Mouse (Mus musculus) intestine, embryonic 14.5 days (tissue): ENCODE data around the gene Uggt1. TPM values are rescaled to one million over a fixed set of nuclear protein-coding genes. Genes with fewer than 3 reads are reported as not detected.

ENCODE experiments used
- ATAC-seq: fragments of 200-750 bp; cut with Nextera tagmentation; replicated peaks from 2 replicates; pipeline ENCODE4 v1.8.0; 2017; ENCODE audit warnings: low read depth, moderate number of reproducible peaks, moderate TSS enrichment, moderate library complexity; ENCODE audit not compliant: low FRiP score, low TSS enrichment
- DNase-seq: peaks from one replicate; pipeline ENCODE4 v3.0.0-alpha.2; 2018; ENCODE audit warnings: low spot score
- H3K27ac ChIP-seq: fragments of 300-500 bp; sonication (generic); 2 replicates; pipeline ENCODE4 v1.5.1; 2014; ENCODE audit warnings: low read depth, mild to moderate bottlenecking, control low read depth
- H3K27me3 ChIP-seq: fragments of 300-500 bp; sonication (generic); replicated peaks from 2 replicates; pipeline ENCODE4 v1.6.1; 2014; ENCODE audit warnings: low read length, control low read depth; ENCODE audit not compliant: control insufficient read depth, insufficient read depth
- H3K36me3 ChIP-seq: fragments of 300-500 bp; sonication (generic); 2 replicates; pipeline ENCODE4 v1.6.1; 2014; ENCODE audit warnings: low read length, control low read depth; ENCODE audit not compliant: control insufficient read depth, insufficient read depth
- H3K4me1 ChIP-seq: fragments of 300-500 bp; sonication (generic); replicated peaks from 2 replicates; pipeline ENCODE4 v1.6.1; 2014; ENCODE audit warnings: low read length, control low read depth, mixed read lengths; ENCODE audit not compliant: control insufficient read depth, insufficient read depth
- H3K4me2 ChIP-seq: fragments of 300-500 bp; sonication (generic); 2 replicates; pipeline ENCODE4 v1.6.1; 2014; ENCODE audit warnings: low read length
- H3K4me3 ChIP-seq: fragments of 300-500 bp; sonication (generic); 2 replicates; pipeline ENCODE4 v1.5.1; 2014; ENCODE audit warnings: low read depth, low read length, control low read depth, mixed read lengths
- H3K9ac ChIP-seq: fragments of 300-500 bp; sonication (generic); 2 replicates; pipeline ENCODE4 v1.6.1; 2014; ENCODE audit warnings: mild to moderate bottlenecking, low read length
- H3K9me3 ChIP-seq: fragments of 300-500 bp; sonication (generic); 2 replicates; pipeline ENCODE4 v1.6.1; 2016; ENCODE audit warnings: low read length, control low read depth; ENCODE audit not compliant: control insufficient read depth
- WGBS: fragments of 180-500 bp; shearing (Covaris S2); extraction: QIAGEN DNeasy Blood & Tissue Kit; methylation state at CpG from one replicate; pipeline ENCODE4 v1.1.7; 2014; 5-methylcytosine and 5-hydroxymethylcytosine counted together
- polyA plus RNA-seq: library from polyadenylated mRNA; unstranded; fragments of >200 nt; fragmentation: Nextera tagmentation; extraction: Ambion mirVana; gene quantifications from 2 replicates; pipeline ENCODE4 v1.2.1, GENCODE M21; 2014

The Uggt1 gene
- polyA plus RNA-seq, 1 experiment from 2014 or later: 71.5 TPM

GRCm38 (mm10) chr1:36125076-36125475 lies 119.4 kb downstream of the Uggt1 start:
- 0 out of 2 replicates have a peak, but pooled peaks cover 2% of the 10 kb centered on the region for H3K9me3 ChIP-seq
- no peak overlapping the region for H3K4me3 ChIP-seq
- no peak overlapping the region for H3K9ac ChIP-seq
- no peak for DNase-seq
- H3K4me1 ChIP-seq: peaks cover 3% of the 10 kb centered on the region; the same call in 1 of the 2 replicates
- 0 out of 2 replicates have a peak overlapping the region, but pooled peaks have one; percentile 10 for H3K27ac ChIP-seq
- WGBS: 36% methylated on average over 7 of the region's 7 CpGs
- H3K27me3 ChIP-seq: no peaks in the 10 kb centered on the region
- no peaks in the 10 kb centered on the region for H3K36me3 ChIP-seq
- ATAC-seq: no peak
- H3K4me2 ChIP-seq: no peak overlapping the region

GRCm38 (mm10) chr1:36121172-36121571 lies 123.3 kb downstream of the Uggt1 start:
- Histone ChIP-seq H3K36me3 (no peaks in the 10 kb centered on the region), H3K9ac (no peak overlapping the region), H3K4me2 (no peak overlapping the region), H3K4me3 (no peak overlapping the region), H3K27ac (no peak overlapping the region), H3K4me1 (no peaks in the 10 kb centered on the region; the same call in 1 of the 2 replicates), H3K9me3 (0 out of 2 replicates have a peak, but pooled peaks cover 2% of the 10 kb centered on the region), H3K27me3 (no peaks in the 10 kb centered on the region)
- ATAC-seq (no peak), DNase-seq (no peak)
- WGBS: 80% methylated on average over 8 of the region's 8 CpGs

GRCm38 (mm10) chr1:36119426-36119825 lies 125.1 kb downstream of the Uggt1 start:
- 84% methylated on average over 4 of the region's 4 CpGs for WGBS
- Histone ChIP-seq H3K27me3 (no peaks in the 10 kb centered on the region), H3K4me2 (no peak overlapping the region), H3K9ac (no peak overlapping the region), H3K4me3 (no peak overlapping the region), H3K4me1 (no peaks in the 10 kb centered on the region; the same call in 1 of the 2 replicates), H3K27ac (no peak overlapping the region), H3K9me3 (0 out of 2 replicates have a peak, but pooled peaks cover 1% of the 10 kb centered on the region), H3K36me3 (no peaks in the 10 kb centered on the region)
- ATAC-seq (no peak), DNase-seq (no peak)

GRCm38 (mm10) chr1:36118958-36119357 lies 125.6 kb downstream of the Uggt1 start:
- H3K9me3 ChIP-seq: no peaks in the 10 kb centered on the region
- no peak overlapping the region for H3K4me2 ChIP-seq
- no peak overlapping the region for H3K4me3 ChIP-seq
- no peak overlapping the region for H3K27ac ChIP-seq
- DNase-seq: no peak
- no peak overlapping the region for H3K9ac ChIP-seq
- H3K36me3 ChIP-seq: no peaks in the 10 kb centered on the region
- ATAC-seq: no peak
- H3K4me1 ChIP-seq: no peaks in the 10 kb centered on the region; the same call in 1 of the 2 replicates
- H3K27me3 ChIP-seq: no peaks in the 10 kb centered on the region
- WGBS: 81% methylated on average over 3 of the region's 3 CpGs

- no peaks in the 10 kb centered on the region for H3K9me3 ChIP-seq
- no peaks in the 10 kb centered on the region for H3K36me3 ChIP-seq
- no peak overlapping the region for H3K27ac ChIP-seq
- H3K4me2 ChIP-seq: no peak overlapping the region
- no peaks in the 10 kb centered on the region; the same call in 1 of the 2 replicates for H3K4me1 ChIP-seq
- no peak overlapping the region for H3K9ac ChIP-seq
- ATAC-seq (no peak), DNase-seq (no peak)
- no peak overlapping the region for H3K4me3 ChIP-seq
- WGBS: 81% methylated on average over 9 of the region's 9 CpGs
- H3K27me3 ChIP-seq: no peaks in the 10 kb centered on the region
Measured at GRCm38 (mm10) chr1:36118061-36118685, 126.3 kb downstream of the Uggt1 start.

GRCm38 (mm10) chr1:36116488-36116887 lies 128.0 kb downstream of the Uggt1 start:
- H3K36me3 ChIP-seq: no peaks in the 10 kb centered on the region
- DNase-seq (no peak), ATAC-seq (no peak)
- H3K27me3 ChIP-seq: no peaks in the 10 kb centered on the region
- H3K4me2 ChIP-seq: no peak overlapping the region
- no peaks in the 10 kb centered on the region; the same call in 1 of the 2 replicates for H3K4me1 ChIP-seq
- H3K4me3 ChIP-seq: no peak overlapping the region
- H3K27ac ChIP-seq: no peak overlapping the region
- 75% methylated on average over 5 of the region's 5 CpGs for WGBS
- no peaks in the 10 kb centered on the region for H3K9me3 ChIP-seq
- no peak overlapping the region for H3K9ac ChIP-seq

- H3K27me3 ChIP-seq: no peaks in the 10 kb centered on the region
- no peak overlapping the region for H3K27ac ChIP-seq
- 90% methylated on average over 3 of the region's 3 CpGs for WGBS
- H3K4me3 ChIP-seq: no peak overlapping the region
- no peak overlapping the region for H3K9ac ChIP-seq
- DNase-seq: no peak
- no peak overlapping the region for H3K4me2 ChIP-seq
- H3K4me1 ChIP-seq: no peaks in the 10 kb centered on the region
- no peaks in the 10 kb centered on the region for H3K9me3 ChIP-seq
- no peaks in the 10 kb centered on the region for H3K36me3 ChIP-seq
- ATAC-seq: no peak
Measured at GRCm38 (mm10) chr1:36114844-36115243, 129.7 kb downstream of the Uggt1 start.

GRCm38 (mm10) chr1:36113670-36114069 lies 130.8 kb downstream of the Uggt1 start:
- Histone ChIP-seq H3K4me2 (no peak overlapping the region), H3K4me1 (no peaks in the 10 kb centered on the region), H3K27ac (no peak overlapping the region), H3K9ac (no peak overlapping the region), H3K4me3 (no peak overlapping the region), H3K9me3 (no peaks in the 10 kb centered on the region), H3K27me3 (no peaks in the 10 kb centered on the region), H3K36me3 (no peaks in the 10 kb centered on the region)
- WGBS: 68% methylated on average over 8 of the region's 8 CpGs
- ATAC-seq (no peak), DNase-seq (no peak)

- Histone ChIP-seq H3K4me3 (no peak overlapping the region), H3K27me3 (no peaks in the 10 kb centered on the region), H3K4me1 (no peaks in the 10 kb centered on the region), H3K9ac (no peak overlapping the region), H3K36me3 (no peaks in the 10 kb centered on the region), H3K4me2 (no peak overlapping the region), H3K9me3 (no peaks in the 10 kb centered on the region), H3K27ac (no peak overlapping the region)
- WGBS: 70% methylated on average over 3 of the region's 3 CpGs
- ATAC-seq (no peak), DNase-seq (no peak)
Measured at GRCm38 (mm10) chr1:36112665-36113064, 131.9 kb downstream of the Uggt1 start.
